Mouse (Mus musculus): ENCODE data around the gene Plekha6. TPM values are rescaled to one million over a fixed set of nuclear protein-coding genes. Genes with fewer than 3 reads are reported as not detected.
A peak's percentile ranks its signal among the peaks of the same experiment; 100 is the strongest.

Gene Plekha6
- polyA plus RNA-seq, 1 experiment = 104 TPM

DNA sequence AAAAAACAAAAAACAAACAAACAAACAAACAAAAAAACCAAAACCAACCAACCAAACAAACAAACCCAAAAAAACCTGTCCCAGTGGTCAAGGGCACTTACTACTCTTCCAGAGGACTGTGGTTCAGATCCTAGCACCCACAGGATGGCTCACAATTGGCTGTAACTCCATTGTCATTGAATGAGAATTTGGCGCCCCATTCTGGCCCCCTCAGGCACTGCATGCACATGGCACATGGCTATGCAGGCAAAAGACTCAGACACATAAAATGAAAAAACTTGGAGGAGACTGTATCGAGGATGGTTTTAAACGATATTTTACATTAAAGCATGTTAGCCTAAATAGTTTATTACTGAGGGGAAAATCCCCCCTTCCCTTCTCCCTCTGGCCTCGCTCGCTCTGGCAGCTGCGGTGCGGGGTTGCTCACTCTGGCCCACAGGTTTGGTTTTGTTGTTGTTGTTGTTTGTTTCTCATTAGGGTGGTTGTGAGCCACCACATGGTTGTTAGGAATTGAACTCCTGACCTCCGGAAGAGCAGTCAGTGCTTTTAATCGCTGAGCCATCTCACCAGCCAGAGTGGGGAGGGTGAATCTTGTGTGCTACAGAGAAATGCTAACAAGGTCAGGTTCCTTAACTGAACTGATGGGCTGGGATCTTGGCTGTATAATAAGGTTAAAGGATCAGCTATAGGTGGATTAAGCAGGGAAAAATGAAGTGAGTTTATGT is 38.2 kb upstream of the Plekha6 start:
- Histone ChIP-seq H3K4me1 (ENCODE audit: control insufficient read depth, insufficient read depth, insufficient read length, low read length) (peaks cover 24% of the 10 kb centered on the region; the same call in 1 of the 2 replicates), H3K27ac (ENCODE audit: insufficient read depth, low read depth, low read length) (no peak overlapping the region), H3K4me3 (ENCODE audit: low read depth, low read length) (no peak overlapping the region), H3K36me3 (ENCODE audit: control insufficient read depth, insufficient read depth, low read length) (no peaks in the 10 kb centered on the region), H3K27me3 (ENCODE audit: control insufficient read depth, insufficient read depth, low read length) (no peaks in the 10 kb centered on the region)
- TF ChIP-seq POLR2A (IDR thresholded peaks at IDR 0.05; ENCODE audit: low read depth, low read length) = no peak
- TF ChIP-seq CTCF (IDR thresholded peaks at IDR 0.05; ENCODE audit: extremely low read depth, insufficient read length, insufficient replicate concordance, low read depth, low read length) = peak; percentile 43; the same call in 1 of the 2 replicates
- WGBS = 89% methylated on average over 9 of the region's 9 CpGs

DNA sequence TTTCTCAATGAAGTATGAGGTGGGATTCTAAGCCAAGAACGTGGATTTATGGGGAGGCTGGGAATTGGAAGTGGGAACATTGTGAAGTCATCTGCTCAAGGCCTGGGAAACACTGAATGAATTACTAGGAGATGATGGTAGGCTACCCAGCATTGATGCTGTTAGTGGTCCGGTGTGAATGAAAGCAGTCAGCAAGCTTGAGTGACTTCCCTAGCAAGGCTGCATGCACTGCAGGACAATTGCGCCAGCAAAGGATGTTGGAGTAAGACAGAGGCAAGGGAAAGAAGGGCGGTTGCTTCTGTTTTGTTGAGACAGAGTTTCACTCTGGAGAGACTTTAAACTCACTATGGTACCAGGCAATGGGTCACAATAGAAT is 37.7 kb upstream of the Plekha6 start:
- no peak for TF ChIP-seq POLR2A (IDR thresholded peaks at IDR 0.05; ENCODE audit: low read depth, low read length)
- TF ChIP-seq CTCF (IDR thresholded peaks at IDR 0.05; ENCODE audit: extremely low read depth, insufficient read length, insufficient replicate concordance, low read depth, low read length) = no peak
- Histone ChIP-seq H3K4me1 (ENCODE audit: control insufficient read depth, insufficient read depth, insufficient read length, low read length) (peaks cover 24% of the 10 kb centered on the region; the same call in 1 of the 2 replicates), H3K4me3 (ENCODE audit: low read depth, low read length) (no peak overlapping the region), H3K27ac (ENCODE audit: insufficient read depth, low read depth, low read length) (no peak overlapping the region), H3K27me3 (ENCODE audit: control insufficient read depth, insufficient read depth, low read length) (no peaks in the 10 kb centered on the region), H3K36me3 (ENCODE audit: control insufficient read depth, insufficient read depth, low read length) (no peaks in the 10 kb centered on the region)
- 85% methylated on average over 4 of the region's 4 CpGs for WGBS

DNA sequence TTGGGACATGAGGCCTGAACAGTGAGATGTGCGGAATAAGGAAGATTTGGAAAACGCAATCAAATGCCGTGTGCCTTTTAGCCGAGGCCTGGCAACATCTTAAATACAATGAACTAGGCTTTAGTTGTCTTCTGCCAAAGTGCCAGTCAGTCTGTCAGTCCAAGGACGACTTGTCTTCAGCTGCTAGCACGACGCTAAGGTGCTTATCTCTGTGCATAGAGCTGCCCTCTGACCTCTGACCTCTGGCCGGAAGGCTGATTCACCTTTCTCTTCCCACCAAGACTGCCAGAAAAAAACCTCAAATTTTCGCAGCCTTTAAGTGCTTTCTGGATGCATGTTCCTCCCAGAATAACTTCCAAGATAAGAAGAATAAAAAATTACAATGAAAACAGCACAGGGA is 36.7 kb upstream of the Plekha6 start:
- Histone ChIP-seq H3K27me3 (ENCODE audit: control insufficient read depth, insufficient read depth, low read length) (no peaks in the 10 kb centered on the region), H3K4me1 (ENCODE audit: control insufficient read depth, insufficient read depth, insufficient read length, low read length) (peaks cover 24% of the 10 kb centered on the region; the same call in 1 of the 2 replicates), H3K27ac (ENCODE audit: insufficient read depth, low read depth, low read length) (no peak overlapping the region), H3K36me3 (ENCODE audit: control insufficient read depth, insufficient read depth, low read length) (peaks cover under 1% of the 10 kb centered on the region; the same call in 1 of the 2 replicates), H3K4me3 (ENCODE audit: low read depth, low read length) (no peak overlapping the region)
- TF ChIP-seq POLR2A (IDR thresholded peaks at IDR 0.05; ENCODE audit: low read depth, low read length) (no peak), CTCF (IDR thresholded peaks at IDR 0.05; ENCODE audit: extremely low read depth, insufficient read length, insufficient replicate concordance, low read depth, low read length) (no peak)
- WGBS = 46% methylated on average over 9 of the region's 9 CpGs

DNA sequence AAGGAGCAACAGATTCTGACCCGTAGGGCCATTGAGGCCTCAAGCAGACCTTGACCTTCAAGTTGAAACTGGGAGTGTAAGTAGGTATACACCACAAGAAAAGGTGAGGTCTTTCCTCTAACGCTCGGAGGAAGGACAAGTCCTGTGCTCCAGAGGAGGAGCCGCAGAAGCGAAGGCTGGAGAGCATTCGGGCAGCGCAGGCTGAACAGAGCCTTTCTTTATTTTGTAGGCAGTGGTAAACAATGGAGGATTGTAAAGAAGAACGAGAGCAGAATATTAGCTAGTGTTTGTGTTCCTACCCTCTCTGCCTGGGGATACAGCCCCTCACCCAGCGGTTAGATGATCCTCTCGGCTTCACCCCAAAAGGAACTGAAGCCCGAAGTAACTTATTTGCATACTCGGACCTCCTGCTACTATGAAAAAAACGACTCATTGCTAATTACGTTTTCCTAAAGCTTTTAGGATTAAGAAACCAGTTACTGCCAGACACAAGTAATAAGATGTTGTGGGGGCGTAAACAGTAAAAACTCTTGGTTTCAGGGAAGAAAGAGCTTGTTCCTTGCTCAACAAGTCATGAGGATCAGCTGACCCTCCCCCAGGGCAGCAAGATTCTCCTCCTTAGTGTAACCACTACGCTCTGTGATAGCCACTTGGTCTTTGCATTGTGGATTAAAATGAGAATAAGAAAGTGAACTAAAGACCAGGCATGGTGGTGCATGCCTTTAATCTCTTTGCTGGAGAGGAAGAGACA is 34.4 kb upstream of the Plekha6 start:
- Histone ChIP-seq H3K4me3 (ENCODE audit: low read depth, low read length) (peak overlapping the region; percentile 8; the same call in 1 of the 2 replicates), H3K27me3 (ENCODE audit: control insufficient read depth, insufficient read depth, low read length) (no peaks in the 10 kb centered on the region), H3K36me3 (ENCODE audit: control insufficient read depth, insufficient read depth, low read length) (peaks cover 15% of the 10 kb centered on the region), H3K27ac (ENCODE audit: insufficient read depth, low read depth, low read length) (peak overlapping the region; percentile 98), H3K4me1 (ENCODE audit: control insufficient read depth, insufficient read depth, insufficient read length, low read length) (peaks cover 11% of the 10 kb centered on the region; the same call in 1 of the 2 replicates)
- TF ChIP-seq CTCF (IDR thresholded peaks at IDR 0.05; ENCODE audit: extremely low read depth, insufficient read length, insufficient replicate concordance, low read depth, low read length) = no peak
- TF ChIP-seq POLR2A (IDR thresholded peaks at IDR 0.05; ENCODE audit: low read depth, low read length) = peak; percentile 82; the same call in 1 of the 2 replicates
- WGBS = 22% methylated on average over 16 of the region's 16 CpGs

DNA sequence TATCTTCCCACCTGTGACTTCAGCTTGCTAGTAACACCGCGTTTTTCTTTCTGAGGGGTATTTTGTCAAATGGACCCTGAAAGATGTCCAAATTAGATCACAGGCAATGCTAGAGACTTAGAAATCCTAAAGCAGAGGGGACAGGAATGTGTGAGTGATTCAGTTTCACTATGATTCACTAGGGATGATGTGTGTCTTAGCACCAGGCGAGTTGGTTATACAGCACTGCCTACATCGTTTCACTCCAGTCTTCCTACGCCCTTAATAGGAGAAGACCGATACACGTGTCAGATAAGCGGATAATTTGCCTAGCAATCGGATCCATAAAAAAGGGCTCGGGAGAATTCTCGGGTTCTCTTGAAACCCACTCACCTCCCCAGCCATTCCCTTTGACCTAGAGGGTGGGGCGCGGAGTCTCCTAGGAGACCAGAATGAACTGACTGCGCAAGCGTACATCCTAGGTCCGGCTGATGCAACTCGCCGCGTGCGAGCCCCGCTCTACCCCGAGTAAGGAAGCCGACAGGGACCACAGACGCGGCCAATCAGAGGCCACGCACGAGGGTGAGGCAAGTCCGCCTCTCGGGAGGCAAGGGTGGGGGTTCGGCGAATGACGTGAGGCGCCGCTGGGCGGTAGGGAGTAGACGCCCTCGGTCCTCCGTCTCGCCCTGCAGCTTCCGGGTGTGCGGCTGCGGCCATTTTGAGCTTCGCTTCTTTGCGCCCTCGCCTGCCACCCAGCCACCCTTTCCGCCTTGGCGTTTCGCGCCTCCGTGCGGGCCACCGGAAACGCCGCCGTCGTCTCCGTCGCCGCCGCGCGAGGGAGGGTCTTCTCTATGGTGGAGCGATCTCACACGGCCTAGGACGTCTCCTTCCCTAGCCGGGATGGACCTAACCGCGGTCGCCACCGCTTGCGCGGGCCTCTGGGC is 33.1 kb upstream of the Plekha6 start, which contains the start of gene Ppp1r15b:
Gene Ppp1r15b, plus strand, starts transcription at position 506 of the 923 bp plus-strand sequence.
- H3K27me3 ChIP-seq (ENCODE audit: control insufficient read depth, insufficient read depth, low read length) = no peaks in the 10 kb centered on the region
- H3K27ac ChIP-seq (ENCODE audit: insufficient read depth, low read depth, low read length) = peak within 1 kb of the TSS; percentile 99
- peak within 1 kb of the TSS; percentile 87 for H3K4me3 ChIP-seq (ENCODE audit: low read depth, low read length)
- peaks cover 22% of the 10 kb centered on the region for H3K36me3 ChIP-seq (ENCODE audit: control insufficient read depth, insufficient read depth, low read length)
- WGBS = under 1% methylated on average over 72 of the region's 72 CpGs
- TF ChIP-seq CTCF (IDR thresholded peaks at IDR 0.05; ENCODE audit: extremely low read depth, insufficient read length, insufficient replicate concordance, low read depth, low read length) (no peak), POLR2A (IDR thresholded peaks at IDR 0.05; ENCODE audit: low read depth, low read length) (peak; percentile 72)
- H3K4me1 ChIP-seq (ENCODE audit: control insufficient read depth, insufficient read depth, insufficient read length, low read length) = peaks cover 9% of the 10 kb centered on the region; the same call in 1 of the 2 replicates

DNA sequence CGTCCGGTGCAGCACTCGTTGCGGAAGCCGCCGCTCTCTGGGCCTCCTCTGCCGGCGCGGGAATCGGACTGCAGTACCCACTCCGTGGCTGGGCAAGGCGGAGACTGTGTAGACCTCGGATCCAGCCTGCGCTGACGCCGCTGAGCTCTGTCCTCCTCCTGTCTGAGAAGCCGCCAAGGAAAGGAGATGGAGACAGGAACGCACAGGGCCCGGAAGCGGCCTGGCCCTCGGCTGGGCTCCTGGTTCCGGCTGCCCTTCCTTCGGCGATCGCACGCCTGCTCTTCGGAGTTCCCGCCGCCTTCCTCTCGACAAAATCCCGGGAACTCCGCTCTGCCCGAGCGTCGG is 32.5 kb upstream of the Plekha6 start:
- H3K4me1 ChIP-seq (ENCODE audit: control insufficient read depth, insufficient read depth, insufficient read length, low read length) = peaks cover 9% of the 10 kb centered on the region; the same call in 1 of the 2 replicates
- peaks cover 27% of the 10 kb centered on the region for H3K36me3 ChIP-seq (ENCODE audit: control insufficient read depth, insufficient read depth, low read length)
- H3K4me3 ChIP-seq (ENCODE audit: low read depth, low read length) = peak overlapping the region; percentile 87
- H3K27me3 ChIP-seq (ENCODE audit: control insufficient read depth, insufficient read depth, low read length) = no peaks in the 10 kb centered on the region
- under 1% methylated on average over 35 of the region's 35 CpGs for WGBS
- peak overlapping the region; percentile 99 for H3K27ac ChIP-seq (ENCODE audit: insufficient read depth, low read depth, low read length)
- no peak for TF ChIP-seq CTCF (IDR thresholded peaks at IDR 0.05; ENCODE audit: extremely low read depth, insufficient read length, insufficient replicate concordance, low read depth, low read length)
- no peak for TF ChIP-seq POLR2A (IDR thresholded peaks at IDR 0.05; ENCODE audit: low read depth, low read length)

Measured in small intestine, adult 2 months (tissue).